Mouse (Mus musculus) embryonic fibroblast, embryonic 13.5 days (primary cell): ENCODE measurements at regions not wholly inside any gene's neighbourhood (a gene's known extent, or its start where the extent isn't known, plus 50 kb on each side); places are given as distances from the start of the nearest gene placed in this dataset.

Experiments
- H3K27ac ChIP-seq: 2 replicates; pipeline ENCODE4 v1.5.1; 2012; ENCODE audit warnings: low read length, control low read depth, inconsistent platforms; ENCODE audit not compliant: insufficient read depth
- H3K4me1 ChIP-seq: 2 replicates; pipeline ENCODE4 v1.6.1; 2011; ENCODE audit warnings: low read length; ENCODE audit not compliant: control insufficient read depth, insufficient read depth
- H3K4me3 ChIP-seq: 2 replicates; pipeline ENCODE4 v1.5.1; 2011; ENCODE audit warnings: mild to moderate bottlenecking, control low read depth, low read length; ENCODE audit not compliant: insufficient read depth
- CTCF ChIP-seq: IDR thresholded peaks from 2 replicates; pipeline ENCODE4 v1.5.1; 2011; ENCODE audit warnings: mild to moderate bottlenecking, control low read depth, low read length, moderate library complexity, borderline replicate concordance; ENCODE audit not compliant: insufficient read depth
- POLR2A ChIP-seq: IDR thresholded peaks from 2 replicates; pipeline ENCODE4 v1.6.1; 2011; ENCODE audit warnings: low read depth, mild to moderate bottlenecking, control low read depth, low read length, moderate library complexity

- Histone ChIP-seq H3K4me3 (no peak overlapping the region), H3K27ac (peak overlapping the region; percentile 66), H3K4me1 (no peaks in the 10 kb centered on the region; the same call in 1 of the 2 replicates)
- no peak for TF ChIP-seq CTCF
Observed at GRCm38 (mm10) chr3:42286471-42286870, 544.1 kb downstream of the D3Ertd751e start.

- H3K4me1 ChIP-seq: no peaks in the 10 kb centered on the region
- H3K4me3 ChIP-seq: no peak overlapping the region
- no peak overlapping the region for H3K27ac ChIP-seq
- TF ChIP-seq POLR2A: no peak
- TF ChIP-seq CTCF: no peak
Observed at GRCm38 (mm10) chr3:42312424-42312823, 570.0 kb downstream of the D3Ertd751e start.

DNA sequence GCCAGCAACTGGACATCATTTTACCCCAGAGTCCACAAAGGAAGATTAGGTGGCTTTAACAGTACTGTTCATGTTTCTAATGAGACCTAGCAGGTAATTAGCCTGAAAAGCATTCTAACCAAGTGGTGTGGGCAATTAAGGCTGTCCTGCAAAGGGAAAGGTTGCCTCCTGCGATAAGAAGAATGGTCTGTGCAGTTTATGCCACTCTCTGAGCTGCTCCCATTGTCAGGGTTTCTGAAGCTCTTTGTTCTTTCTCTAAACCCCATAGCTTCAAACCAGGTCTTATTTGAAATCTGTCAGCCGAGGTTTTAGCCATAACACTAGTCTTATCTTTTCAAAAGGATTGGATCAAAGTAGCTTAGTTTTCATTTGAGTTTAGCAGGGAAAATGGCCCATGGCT, 585.3 kb downstream of the D3Ertd751e start:
- Histone ChIP-seq H3K27ac (no peak overlapping the region), H3K4me3 (no peak overlapping the region), H3K4me1 (no peaks in the 10 kb centered on the region)
- TF ChIP-seq POLR2A: no peak
- no peak for TF ChIP-seq CTCF

DNA sequence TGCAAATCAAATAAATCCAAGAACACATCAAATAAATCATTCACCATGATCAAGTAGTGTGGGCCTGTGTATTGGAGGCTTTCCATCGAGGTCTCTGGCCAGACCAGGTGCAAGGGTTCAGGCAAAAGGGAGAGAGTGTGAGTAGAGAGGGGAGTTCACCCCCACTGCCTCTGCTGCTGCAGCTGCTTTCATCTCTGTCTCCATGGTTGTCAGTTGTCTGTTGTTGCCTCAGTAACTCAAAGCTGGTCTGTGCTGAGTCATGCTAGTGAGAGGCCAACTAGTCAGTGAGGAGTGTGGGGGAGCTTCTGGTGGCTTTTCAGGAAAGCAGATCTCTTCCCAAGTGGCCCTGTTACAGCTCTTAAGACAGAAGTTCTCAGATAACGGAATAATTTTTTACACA, 600.4 kb downstream of the D3Ertd751e start:
- no peaks in the 10 kb centered on the region for H3K4me1 ChIP-seq
- no peak overlapping the region for H3K4me3 ChIP-seq
- no peak overlapping the region for H3K27ac ChIP-seq
- TF ChIP-seq POLR2A (no peak), CTCF (no peak)

- TF ChIP-seq POLR2A: no peak
- TF ChIP-seq CTCF: no peak
- Histone ChIP-seq H3K27ac (no peak overlapping the region), H3K4me1 (no peaks in the 10 kb centered on the region), H3K4me3 (no peak overlapping the region)
Observed at GRCm38 (mm10) chr3:42376785-42377184, 634.4 kb downstream of the D3Ertd751e start.

DNA sequence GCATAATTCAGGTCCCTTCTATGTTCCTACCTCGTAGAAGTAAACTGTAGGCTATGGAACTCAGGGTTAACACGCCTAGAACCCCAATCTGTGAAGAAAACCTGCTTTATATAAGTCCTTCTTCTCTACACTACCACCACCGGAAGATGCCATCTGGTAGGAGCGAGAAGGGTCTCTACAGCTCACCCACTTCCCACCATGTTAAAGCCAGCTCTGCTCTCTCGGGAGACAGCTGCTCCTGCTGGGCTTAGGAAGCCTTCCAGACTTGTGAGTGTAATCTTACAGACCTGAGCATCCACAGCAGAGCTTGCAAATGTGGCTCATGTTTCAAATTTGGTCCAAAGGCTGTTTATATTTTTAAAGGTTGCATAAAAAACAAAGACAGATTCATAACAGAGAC, 639.7 kb downstream of the D3Ertd751e start:
- H3K4me3 ChIP-seq: no peak overlapping the region
- no peak overlapping the region for H3K27ac ChIP-seq
- no peaks in the 10 kb centered on the region for H3K4me1 ChIP-seq
- TF ChIP-seq CTCF (no peak), POLR2A (no peak)

- TF ChIP-seq CTCF (no peak), POLR2A (no peak)
- no peaks in the 10 kb centered on the region for H3K4me1 ChIP-seq
- H3K4me3 ChIP-seq: no peak overlapping the region
- H3K27ac ChIP-seq: no peak overlapping the region
Observed at GRCm38 (mm10) chr3:42402716-42403115, 660.3 kb downstream of the D3Ertd751e start.

DNA sequence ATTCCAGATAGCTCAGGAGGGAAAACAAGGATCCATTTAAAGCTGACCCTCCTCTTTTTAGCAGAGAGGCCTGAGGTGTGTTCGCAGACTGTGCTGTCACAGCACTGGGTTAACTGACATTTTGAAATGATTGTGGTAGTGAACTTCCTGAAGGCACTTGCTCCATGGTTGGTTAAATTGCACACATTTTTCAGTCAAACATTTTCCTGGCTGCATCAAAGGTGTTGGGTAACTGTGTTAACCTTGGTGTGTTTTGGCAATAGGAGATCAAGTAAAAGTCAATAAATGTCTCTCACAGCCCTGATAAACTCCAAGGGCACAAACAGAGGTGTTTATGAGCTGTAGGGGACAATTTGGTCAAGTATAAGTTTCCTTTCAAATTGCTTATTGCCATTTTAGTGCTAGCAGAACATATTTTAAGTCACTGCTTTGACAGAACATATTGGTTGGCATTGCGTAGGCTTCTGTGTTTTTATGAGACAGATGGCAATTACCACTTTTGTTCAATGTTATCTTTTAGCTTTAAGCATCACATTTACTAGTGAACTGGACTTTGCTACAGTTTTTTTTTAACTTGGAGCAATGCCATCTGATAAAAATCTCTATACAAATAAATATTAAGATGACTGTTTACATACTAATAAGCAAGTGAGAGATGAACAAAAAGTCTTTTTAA, 666.7 kb downstream of the D3Ertd751e start:
- H3K4me3 ChIP-seq: no peak overlapping the region
- TF ChIP-seq POLR2A (no peak), CTCF (no peak)
- H3K4me1 ChIP-seq: no peaks in the 10 kb centered on the region
- no peak overlapping the region for H3K27ac ChIP-seq

GRCm38 (mm10) chr3:42427363-42427762, 685.0 kb downstream of the D3Ertd751e start:
- TF ChIP-seq CTCF: no peak
- TF ChIP-seq POLR2A: no peak
- H3K27ac ChIP-seq: no peak overlapping the region
- H3K4me1 ChIP-seq: no peaks in the 10 kb centered on the region
- H3K4me3 ChIP-seq: no peak overlapping the region

GRCm38 (mm10) chr3:42449575-42449974, 707.2 kb downstream of the D3Ertd751e start:
- no peak overlapping the region for H3K4me3 ChIP-seq
- no peak for TF ChIP-seq CTCF
- TF ChIP-seq POLR2A: no peak
- H3K27ac ChIP-seq: no peak overlapping the region
- H3K4me1 ChIP-seq: no peaks in the 10 kb centered on the region

DNA sequence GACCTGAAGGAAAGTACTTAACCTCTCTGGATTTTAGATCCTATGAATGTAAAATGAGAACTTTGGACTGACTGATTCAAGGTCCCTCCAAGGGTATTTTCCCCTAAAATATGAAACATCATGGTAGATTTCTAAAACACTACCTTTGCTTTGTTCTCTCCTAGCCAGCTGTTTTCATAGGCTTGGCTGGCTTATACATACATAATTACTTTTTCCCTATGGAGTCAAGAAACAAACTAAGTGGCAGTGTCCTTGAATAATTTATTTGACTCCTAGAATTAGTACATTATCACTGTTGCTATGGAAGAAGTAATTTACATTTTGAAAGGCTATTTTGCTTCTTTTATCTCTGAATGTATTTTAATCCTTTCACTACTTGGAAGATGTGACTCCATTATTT, 721.9 kb downstream of the D3Ertd751e start:
- Histone ChIP-seq H3K4me1 (no peaks in the 10 kb centered on the region), H3K4me3 (no peak overlapping the region), H3K27ac (no peak overlapping the region)
- TF ChIP-seq POLR2A (no peak), CTCF (no peak)
